Mouse (Mus musculus): ENCODE data around the gene Hadhb.

DNA sequence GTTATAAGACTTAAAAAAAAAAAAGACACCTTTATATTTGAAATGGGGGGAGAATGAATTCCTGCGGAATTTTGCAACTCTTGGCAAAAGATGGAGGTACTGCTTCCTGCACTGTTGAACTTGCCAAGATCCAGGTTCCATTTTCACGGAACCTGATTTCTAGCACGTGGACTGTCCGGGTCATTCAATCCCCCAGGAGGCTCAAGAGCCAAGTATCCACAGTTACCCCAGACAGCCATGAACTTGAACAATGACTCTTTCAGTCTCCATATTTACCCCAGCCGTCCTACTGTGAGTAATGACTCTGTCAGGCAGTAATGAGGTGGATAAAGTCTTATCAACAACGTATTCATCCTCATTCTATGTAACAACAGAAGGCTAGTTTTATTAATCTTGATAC lies 8.5 kb upstream of the Hadhb start:
- no peak for TF ChIP-seq CTCF (IDR thresholded peaks at IDR 0.05; ENCODE audit: low read depth)
- no peak for TF ChIP-seq EP300 (IDR thresholded peaks at IDR 0.05; ENCODE audit: low read depth)

All from liver, postnatal 0 days (tissue).